Mouse (Mus musculus) CH12.LX (cell line): ENCODE data around the gene Kalrn. TPM values are rescaled to one million over a fixed set of nuclear protein-coding genes. Genes with fewer than 3 reads are reported as not detected.

Experiments
- DNase-seq: peaks from one replicate; pipeline ENCODE4 v3.0.0-alpha.2; 2013; ENCODE audit errors: extremely low read depth
- H3K27ac ChIP-seq: 2 replicates; pipeline ENCODE4 v1.5.1; 2012; ENCODE audit warnings: low read depth, mild to moderate bottlenecking, control low read depth, moderate library complexity; ENCODE audit not compliant: insufficient read depth
- H3K27me3 ChIP-seq: replicated peaks from 2 replicates; pipeline ENCODE3; 2012; ENCODE audit warnings: inconsistent platforms
- H3K36me3 ChIP-seq, 2 experiments: replicated peaks in 1 of 2; 2 replicates each; pipeline versions ENCODE3 to v1.6.1; 2012; ENCODE audit warnings: inconsistent platforms in 1 of 2, low read length in 1 of 2, mild to moderate bottlenecking in 1 of 2, mixed read lengths in 1 of 2, moderate library complexity in 1 of 2; ENCODE audit not compliant: control insufficient read depth in 1 of 2, insufficient read depth in 1 of 2
- H3K4me1 ChIP-seq, 2 experiments: 2 replicates each; pipeline ENCODE4 v1.6.1; 2012; ENCODE audit warnings: inconsistent platforms in 1 of 2, moderate library complexity in 1 of 2; ENCODE audit not compliant: insufficient read depth in 2 of 2, control insufficient read depth in 1 of 2
- H3K4me2 ChIP-seq: 2 replicates; pipeline ENCODE4 v1.6.1; 2012; ENCODE audit warnings: low read depth, mild to moderate bottlenecking, control low read depth; ENCODE audit not compliant: poor library complexity, insufficient read depth, severe bottlenecking
- H3K4me3 ChIP-seq, 3 experiments: fragments of 150-350 bp in 1 of 3; sonication (generic) in 1 of 3; replicated peaks in 1 of 3; 2 replicates each; pipeline versions ENCODE3 to v1.5.1; 2011 to 2012; ENCODE audit warnings: low read depth in 2 of 3, low read length in 2 of 3, mild to moderate bottlenecking in 2 of 3, moderate library complexity in 2 of 3, control low read depth in 1 of 3, improper control_type of control experiment in 1 of 3, inconsistent platforms in 1 of 3, mixed read lengths in 1 of 3; ENCODE audit not compliant: poor library complexity in 1 of 3
- H3K79me2 ChIP-seq: replicated peaks from 2 replicates; pipeline ENCODE4 v1.6.1; 2012; ENCODE audit warnings: mild to moderate bottlenecking, moderate library complexity; ENCODE audit not compliant: control insufficient read depth, poor library complexity, insufficient read depth, severe bottlenecking; ENCODE audit errors: extremely low read depth
- H3K9ac ChIP-seq: 2 replicates; pipeline ENCODE4 v1.6.1; 2012; ENCODE audit warnings: low read depth, mild to moderate bottlenecking, control low read depth, moderate library complexity; ENCODE audit not compliant: insufficient read depth
- H3K9me3 ChIP-seq: replicated peaks from 2 replicates; pipeline ENCODE3; 2012; ENCODE audit warnings: low read length, inconsistent platforms, mixed read lengths
- BHLHE40 ChIP-seq: IDR thresholded peaks from 2 replicates; pipeline ENCODE4 v1.6.1; 2011; ENCODE audit warnings: mild to moderate bottlenecking, low read depth, low read length, improper control_type of control experiment
- E2F4 ChIP-seq: IDR thresholded peaks from 2 replicates; pipeline ENCODE4 v1.6.1; 2011; ENCODE audit warnings: low read depth, low read length, improper control_type of control experiment; ENCODE audit not compliant: insufficient replicate concordance
- ETS1 ChIP-seq: conservative IDR thresholded peaks from 2 replicates; pipeline ENCODE4 v1.6.1; 2012; ENCODE audit warnings: low read depth, mild to moderate bottlenecking, inconsistent platforms, low read length, improper control_type of control experiment, moderate library complexity
- HCFC1 ChIP-seq: IDR thresholded peaks from 2 replicates; pipeline ENCODE4 v1.6.1; 2012; ENCODE audit warnings: low read depth, mild to moderate bottlenecking, inconsistent platforms, low read length, improper control_type of control experiment
- IRF4 ChIP-seq: IDR thresholded peaks from 2 replicates; pipeline ENCODE4 v1.6.1; 2014; ENCODE audit warnings: low read depth, mild to moderate bottlenecking, inconsistent platforms, low read length, improper control_type of control experiment
- KAT2A ChIP-seq: IDR thresholded peaks from 2 replicates; pipeline ENCODE4 v1.6.1; 2012; ENCODE audit warnings: low read length, improper control_type of control experiment, inconsistent platforms; ENCODE audit not compliant: insufficient replicate concordance
- MAFK ChIP-seq: IDR thresholded peaks from 2 replicates; pipeline ENCODE4 v1.6.1; 2011; ENCODE audit warnings: low read length, improper control_type of control experiment; ENCODE audit not compliant: insufficient replicate concordance
- MAZ ChIP-seq: IDR thresholded peaks from 2 replicates; pipeline ENCODE4 v1.6.1; 2012; ENCODE audit warnings: low read depth, mild to moderate bottlenecking, inconsistent platforms, low read length, improper control_type of control experiment, moderate library complexity
- MEF2A ChIP-seq: IDR thresholded peaks from 2 replicates; pipeline ENCODE4 v1.6.1; 2014; ENCODE audit warnings: low read depth, mild to moderate bottlenecking, inconsistent platforms, low read length, improper control_type of control experiment, borderline replicate concordance
- MXI1 ChIP-seq: IDR thresholded peaks from 2 replicates; pipeline ENCODE4 v1.6.1; 2011; ENCODE audit warnings: mild to moderate bottlenecking, low read depth, low read length, improper control_type of control experiment
- MYC ChIP-seq: IDR thresholded peaks from 2 replicates; pipeline ENCODE4 v1.6.1; 2011; ENCODE audit warnings: low read depth, mild to moderate bottlenecking, improper control_type of control experiment, low read length
- NELFE ChIP-seq: IDR thresholded peaks from 2 replicates; pipeline ENCODE4 v1.6.1; 2011; ENCODE audit warnings: low read depth, low read length, improper control_type of control experiment
- NRF1 ChIP-seq: IDR thresholded peaks from 2 replicates; pipeline ENCODE4 v1.6.1; 2014; ENCODE audit warnings: low read depth, mild to moderate bottlenecking, inconsistent platforms, low read length, improper control_type of control experiment, moderate library complexity
- PAX5 ChIP-seq: IDR thresholded peaks from 2 replicates; pipeline ENCODE4 v1.6.1; 2012; ENCODE audit warnings: low read length, inconsistent platforms, mixed read lengths
- POLR2AphosphoS2 ChIP-seq: IDR thresholded peaks from 2 replicates; pipeline ENCODE4 v1.6.1; 2011; ENCODE audit warnings: low read depth, low read length, improper control_type of control experiment
- RCOR1 ChIP-seq: conservative IDR thresholded peaks from 2 replicates; pipeline ENCODE4 v1.6.1; 2012; ENCODE audit warnings: low read depth, mild to moderate bottlenecking, inconsistent platforms, low read length, improper control_type of control experiment
- SIN3A ChIP-seq: IDR thresholded peaks from 2 replicates; pipeline ENCODE4 v1.6.1; 2012; ENCODE audit warnings: low read length, improper control_type of control experiment, inconsistent platforms
- TBP ChIP-seq: conservative IDR thresholded peaks from 2 replicates; pipeline ENCODE4 v1.6.1; 2011; ENCODE audit warnings: low read depth, low read length, improper control_type of control experiment
- TCF12 ChIP-seq: IDR thresholded peaks from 2 replicates; pipeline ENCODE4 v1.6.1; 2014; ENCODE audit warnings: low read depth, mild to moderate bottlenecking, inconsistent platforms, low read length, improper control_type of control experiment
- UBTF ChIP-seq: IDR thresholded peaks from 2 replicates; pipeline ENCODE4 v1.6.1; 2012; ENCODE audit warnings: low read depth, mild to moderate bottlenecking, inconsistent platforms, low read length, improper control_type of control experiment, moderate library complexity
- USF1 ChIP-seq: IDR thresholded peaks from 2 replicates; pipeline ENCODE4 v1.6.1; 2014; ENCODE audit warnings: low read depth, mild to moderate bottlenecking, inconsistent platforms, low read length, improper control_type of control experiment
- USF2 ChIP-seq: conservative IDR thresholded peaks from 2 replicates; pipeline ENCODE4 v1.6.1; 2011; ENCODE audit warnings: low read depth, low read length, improper control_type of control experiment
- dilution Hi-C: fragments of 300-500 bp; cut with MboI; formaldehyde crosslinking; loops from 2 replicates; pipeline ENCODE4 v1.14.3; 2020; ENCODE audit warnings: low sequenced_read_pairs; ENCODE audit not compliant: extremely low pct_unique_long_range_greater_than_20kb, extremely low pct_ligation_motif_present
- in situ Hi-C: fragments of 300-500 bp; cut with MboI; formaldehyde crosslinking; loops from 3 replicates; pipeline ENCODE4 v1.14.3; 2019; ENCODE audit warnings: low sequenced_read_pairs, low pct_ligation_motif_present, low pct_unique_long_range_greater_than_20kb, mixed read lengths
- polyA plus RNA-seq: library from polyadenylated mRNA; unstranded; fragments of >175 nt; gene quantifications from 2 replicates; pipeline ENCODE4 v1.2.1, GENCODE M21; 2012; ENCODE audit warnings: low read depth; ENCODE audit not compliant: insufficient read length
- total RNA-seq, 2 experiments: library from RNA; depleted of rRNA; stranded (reverse); fragments of 300-350 nt in 1 of 2; fragments of >200 nt in 1 of 2; gene quantifications; 2 replicates each; pipeline ENCODE4 v1.2.3; 2012 to 2014

Kalrn gene
- total and polyA plus RNA-seq, 3 experiments, result 0.08 to 0.09 TPM; not detected in 1

GRCm38 (mm10) chr16:34110840-34111625 is 462.3 kb downstream of the Kalrn start:
- dilution Hi-C loops (no loop called here), in situ Hi-C loops (no loop called here)
- no peak overlapping the region for H3K27ac ChIP-seq

GRCm38 (mm10) chr16:34104427-34104826 is 468.9 kb downstream of the Kalrn start:
- no peaks in the 10 kb centered on the region for H3K4me1 ChIP-seq
- dilution Hi-C loops (no loop called here), in situ Hi-C loops (loop anchor here (10.0 kb wide), 1 partner anchor 280 kb away; the partner anchor contains the start of gene Itgb5)
- H3K27me3 ChIP-seq, result peaks cover 40% of the 10 kb centered on the region
- no peak overlapping the region for H3K4me2 ChIP-seq
- H3K36me3 ChIP-seq, result no peaks in the 10 kb centered on the region
- no peaks in the 10 kb centered on the region for H3K9me3 ChIP-seq
- H3K9ac ChIP-seq, result no peak overlapping the region
- no peak for DNase-seq
- TF ChIP-seq MYC (no peak), NELFE (no peak), USF2 (no peak), RCOR1 (no peak), POLR2AphosphoS2 (no peak), MAZ (no peak), TCF12 (no peak), KAT2A (no peak)
- H3K79me2 ChIP-seq, result no peaks in the 10 kb centered on the region
- H3K27ac ChIP-seq, result no peak overlapping the region
- H3K4me3 ChIP-seq, result no peak overlapping the region

More at GRCm38 (mm10) chr16:34110840-34111625, 462.3 kb downstream of the Kalrn start:
- H3K36me3 ChIP-seq, result no peaks in the 10 kb centered on the region
- H3K9me3 ChIP-seq, result no peaks in the 10 kb centered on the region
- H3K4me2 ChIP-seq, result peak overlapping the region; percentile 33; the same call in 1 of the 2 replicates
- H3K4me1 ChIP-seq, result peaks cover 7 to 31% of the 10 kb centered on the region in 2 experiments
- no peak overlapping the region for H3K9ac ChIP-seq
- peaks cover 11% of the 10 kb centered on the region for H3K27me3 ChIP-seq
- peak; percentile 47 for DNase-seq
- H3K4me3 ChIP-seq, result no peak overlapping the region
- H3K79me2 ChIP-seq, result no peaks in the 10 kb centered on the region
- TF ChIP-seq USF2, result no peak
- 0 out of 2 replicates have a peak, but pooled peaks have one; percentile 30 for TF ChIP-seq IRF4
- 0 out of 2 replicates have a peak, but pooled peaks have one; percentile 24 for TF ChIP-seq BHLHE40

- in situ Hi-C loops, result loop anchor here (10.0 kb wide), 1 partner anchor 278 kb away; the partner anchor contains the start of gene Itgb5
- dilution Hi-C loops, result no loop called here
- no peak for DNase-seq
- TF ChIP-seq MXI1, result no peak
- no peak for TF ChIP-seq MEF2A
- TF ChIP-seq MAZ, result no peak
- TF ChIP-seq NRF1, result no peak
- no peak for TF ChIP-seq E2F4
- TF ChIP-seq MAFK, result no peak
- TF ChIP-seq IRF4, result no peak
- no peak for TF ChIP-seq POLR2AphosphoS2
- TF ChIP-seq MYC, result no peak
- no peak for TF ChIP-seq RCOR1
- TF ChIP-seq SIN3A, result no peak
- no peak for TF ChIP-seq UBTF
- TF ChIP-seq USF1, result no peak
- TF ChIP-seq HCFC1, result no peak
- no peak for TF ChIP-seq PAX5
- TF ChIP-seq TBP, result no peak
- no peak for TF ChIP-seq ETS1
- TF ChIP-seq USF2, result no peak
Observed at GRCm38 (mm10) chr16:34102742-34103141, 470.6 kb downstream of the Kalrn start.

More at GRCm38 (mm10) chr16:34102742-34103141, 470.6 kb downstream of the Kalrn start:
- H3K9me3 ChIP-seq, result no peaks in the 10 kb centered on the region
- no peak overlapping the region for H3K4me2 ChIP-seq
- H3K27me3 ChIP-seq, result peaks cover 50% of the 10 kb centered on the region
- H3K4me3 ChIP-seq, result no peak overlapping the region
- H3K79me2 ChIP-seq, result no peaks in the 10 kb centered on the region
- H3K36me3 ChIP-seq, result no peaks in the 10 kb centered on the region
- no peak overlapping the region for H3K27ac ChIP-seq
- H3K9ac ChIP-seq, result no peak overlapping the region
- no peaks in the 10 kb centered on the region for H3K4me1 ChIP-seq
